8 mouse cellular contexts compared by ENCODE assay signal in the genomic region with DNA sequence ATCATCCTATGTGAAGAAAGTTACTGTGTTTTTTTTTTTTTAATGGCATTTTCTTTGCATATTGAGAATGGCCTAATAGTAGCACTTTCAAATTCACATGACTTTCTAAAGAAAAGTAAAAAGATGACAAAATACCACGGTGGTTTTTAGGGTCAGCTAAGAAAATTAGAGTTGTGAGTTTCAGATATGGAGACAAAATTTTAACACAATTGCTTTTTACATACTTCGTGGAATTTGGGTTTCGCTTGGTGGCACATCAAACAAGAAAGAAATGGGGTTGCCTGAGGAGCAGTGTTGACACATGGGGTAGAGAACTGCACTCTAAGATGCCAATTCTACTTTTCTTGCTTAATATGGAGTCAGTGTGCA. TPM values are rescaled to one million over a fixed set of nuclear protein-coding genes. Genes with fewer than 3 reads are reported as not detected.
DNase-seq lines count a peak whose midpoint lies in the region; ATAC-seq and TF ChIP-seq lines count a peak whose summit lies in the region.

No protein-coding gene starts in this region.

- H3K79me2 ChIP-seq in MEL (ENCODE audit: control insufficient read depth, insufficient read depth, low read length, poor library complexity): peaks cover 85% of the 10 kb centered on the region

- H3K9me3 ChIP-seq in heart, embryonic 15.5 days (replicated peaks): no peaks in the 10 kb centered on the region
- no peaks in the 10 kb centered on the region for H3K9me3 ChIP-seq in MEL (replicated peaks; ENCODE audit: insufficient read depth, low read length)
- H3K9me3 ChIP-seq in hindbrain, embryonic 11.5 days (ENCODE audit: control insufficient read depth, low read length): no peaks in the 10 kb centered on the region
- no peaks in the 10 kb centered on the region for H3K9me3 ChIP-seq in midbrain, embryonic 12.5 days

- H3K36me3 ChIP-seq in heart, embryonic 15.5 days: no peaks in the 10 kb centered on the region
- H3K36me3 ChIP-seq in MEL (ENCODE audit: control insufficient read depth in 1 of 2, insufficient read depth in 2 of 2, low read length in 2 of 2): peaks cover 0 to 44% of the 10 kb centered on the region in 2 experiments; a peak in 2 of 4 replicates
- no peaks in the 10 kb centered on the region for H3K36me3 ChIP-seq in hindbrain, embryonic 11.5 days (ENCODE audit: control insufficient read depth, insufficient read depth, low read length)
- H3K36me3 ChIP-seq in midbrain, embryonic 12.5 days: no peaks in the 10 kb centered on the region

- peak overlapping the region; percentile 100 for H3K4me3 ChIP-seq in heart, embryonic 15.5 days
- H3K4me3 ChIP-seq in MEL (ENCODE audit: control insufficient read depth in 1 of 2, insufficient read depth in 1 of 2, low read depth in 2 of 2, low read length in 2 of 2): peak overlapping the region; percentile 67 to 72
- H3K4me3 ChIP-seq in hindbrain, embryonic 11.5 days (ENCODE audit: low read depth, low read length): peak overlapping the region; percentile 86
- H3K4me3 ChIP-seq in midbrain, embryonic 12.5 days: peak overlapping the region; percentile 68

- ATAC-seq in heart, embryonic 15.5 days (replicated peaks; ENCODE audit: insufficient number of reproducible peaks, insufficient read depth, low FRiP score, low read depth): no peak
- ATAC-seq in hindbrain, embryonic 11.5 days (ENCODE audit: low FRiP score): no peak
- ATAC-seq in midbrain, embryonic 12.5 days (ENCODE audit: low FRiP score, low read depth): no peak

- no peaks in the 10 kb centered on the region for H3K27me3 ChIP-seq in heart, embryonic 15.5 days
- no peaks in the 10 kb centered on the region for H3K27me3 ChIP-seq in MEL (ENCODE audit: control insufficient read depth in 1 of 2, insufficient read depth in 2 of 2, low read length in 2 of 2)
- no peaks in the 10 kb centered on the region for H3K27me3 ChIP-seq in hindbrain, embryonic 11.5 days (ENCODE audit: control insufficient read depth, insufficient read depth, low read length)
- H3K27me3 ChIP-seq in midbrain, embryonic 12.5 days: no peaks in the 10 kb centered on the region

- TF ChIP-seq RAD21 in MEL (IDR thresholded peaks at IDR 0.05; ENCODE audit: low read depth, low read length): no peak

- DNase-seq in heart, postnatal 10 days: no peak
- DNase-seq in MEL (ENCODE audit: low read depth, low spot score): peak; percentile 70
- no peak for DNase-seq in hindbrain, embryonic 11.5 days (ENCODE audit: low spot score)
- DNase-seq in right cerebral cortex, adult 2 months (ENCODE audit: low spot score in 2 of 2): no peak
- no peak for DNase-seq in T-cell, adult 2 months (ENCODE audit: low spot score)
- DNase-seq in spleen, postnatal 10 days (ENCODE audit: low spot score in 2 of 2): no peak

- peak overlapping the region; percentile 99 for H3K27ac ChIP-seq in heart, embryonic 15.5 days
- H3K27ac ChIP-seq in MEL (ENCODE audit: control insufficient read depth, low read depth, low read length): peak overlapping the region; percentile 65
- peak overlapping the region; percentile 94 for H3K27ac ChIP-seq in hindbrain, embryonic 11.5 days (ENCODE audit: low read depth, low read length)
- H3K27ac ChIP-seq in midbrain, embryonic 12.5 days (replicated peaks): peak overlapping the region; percentile 94; the same call in 1 of the 2 replicates

- peaks cover 71% of the 10 kb centered on the region for H3K4me1 ChIP-seq in heart, embryonic 15.5 days (replicated peaks)
- H3K4me1 ChIP-seq in MEL (ENCODE audit: control insufficient read depth in 1 of 2, insufficient read depth in 2 of 2, low read length in 2 of 2): peaks cover 19 to 32% of the 10 kb centered on the region in 2 experiments
- peaks cover 5% of the 10 kb centered on the region; the same call in 1 of the 2 replicates for H3K4me1 ChIP-seq in hindbrain, embryonic 11.5 days (replicated peaks; ENCODE audit: control insufficient read depth, insufficient read depth, low read length)
- peaks cover 59% of the 10 kb centered on the region for H3K4me1 ChIP-seq in midbrain, embryonic 12.5 days

- TF ChIP-seq CTCF in MEL (IDR thresholded peaks at IDR 0.05 in 2 of 3, conservative IDR thresholded peaks at IDR 0.05 in 1 of 3; ENCODE audit: control insufficient read depth in 1 of 3, insufficient read depth in 1 of 3, low read depth in 2 of 3, low read length in 3 of 3, poor library complexity in 1 of 3, severe bottlenecking in 1 of 3): no peak

- H3K9ac ChIP-seq in heart, embryonic 15.5 days: peak overlapping the region; percentile 100
- peak overlapping the region; percentile 92 for H3K9ac ChIP-seq in MEL (ENCODE audit: control insufficient read depth, low read depth, low read length, poor library complexity, severe bottlenecking)
- peak overlapping the region; percentile 100 for H3K9ac ChIP-seq in hindbrain, embryonic 11.5 days (ENCODE audit: low read depth, low read length)
- H3K9ac ChIP-seq in midbrain, embryonic 12.5 days (replicated peaks): peak overlapping the region; percentile 94

- TF ChIP-seq POLR2A in MEL (IDR thresholded peaks at IDR 0.05; ENCODE audit: control insufficient read depth in 1 of 2, insufficient read depth in 1 of 2, low read depth in 1 of 2, low read length in 2 of 2, poor library complexity in 1 of 2): no peak

- intact Hi-C loops in heart, postnatal 10 days (cut with DNase I): no loop called here

- 20% methylated on average over 3 of the region's 3 CpGs for WGBS in heart, embryonic 15.5 days
- 13% methylated on average over 3 of the region's 3 CpGs for WGBS in hindbrain, embryonic 11.5 days
- WGBS in midbrain, embryonic 12.5 days: 16% methylated on average over 3 of the region's 3 CpGs

- no peak for TF ChIP-seq EP300 in MEL (IDR thresholded peaks at IDR 0.05; ENCODE audit: low read depth in 1 of 2, low read length in 2 of 2)

- H3K4me2 ChIP-seq in heart, embryonic 15.5 days: peak overlapping the region; percentile 65
- peak overlapping the region; percentile 51 for H3K4me2 ChIP-seq in hindbrain, embryonic 11.5 days (replicated peaks; ENCODE audit: low read depth, low read length)
- H3K4me2 ChIP-seq in midbrain, embryonic 12.5 days (replicated peaks): peak overlapping the region; percentile 60

TF ChIP-seq in MEL, 35 proteins besides CTCF, POLR2A, EP300 and RAD21:
- peak; percentile 57; the same call in 1 of the 2 replicates for TF ChIP-seq MYC (IDR thresholded peaks at IDR 0.05; ENCODE audit: low read depth, low read length)
- TF ChIP-seq ZKSCAN1 (IDR thresholded peaks at IDR 0.05; ENCODE audit: low read depth, low read length): no peak
- TF ChIP-seq SIN3A (IDR thresholded peaks at IDR 0.05; ENCODE audit: low read length): peak; percentile 69
- TF ChIP-seq MXI1 (IDR thresholded peaks at IDR 0.05; ENCODE audit: low read depth, low read length): peak; percentile 69
- peak; percentile 60; the same call in 1 of the 2 replicates for TF ChIP-seq CHD1 (IDR thresholded peaks at IDR 0.05; ENCODE audit: low read depth, low read length)

RNA-seq across cellular contexts. Expression of gene Fam160b1, which starts 1.4 kb away (rescaled TPM):
- 9.4 and 11.1 TPM in 2 replicates for polyA plus RNA-seq in heart, embryonic 15.5 days (2015; fragmentation: Nextera tagmentation; extraction: Ambion mirVana)
- 10 to 100 TPM; 18.3 to 18.5 TPM for total RNA-seq in heart, postnatal 10 days (2021)
- total RNA-seq in MEL (2012; rRNA removed): 8.6 and 8.8 TPM in 2 replicates
- 10 to 100 TPM; 19.0 to 28.3 TPM for polyA plus RNA-seq in MEL (2012; ENCODE audit: insufficient read depth in 1 of 2, insufficient read length in 2 of 2, low read depth in 1 of 2, low replicate concordance in 2 of 2, missing spikeins in 1 of 2)
- 14.2 and 15.4 TPM in 2 replicates for polyA plus RNA-seq in hindbrain, embryonic 11.5 days (2014; fragmentation: Nextera tagmentation; extraction: Ambion mirVana)
- polyA plus RNA-seq in midbrain, embryonic 12.5 days (2016; fragmentation: Nextera tagmentation; extraction: Ambion mirVana): 17.7 and 19.1 TPM in 2 replicates

RNA-seq across cellular contexts. Expression of gene Ablim1, which starts 47.2 kb away (rescaled TPM):
- polyA plus RNA-seq in heart, embryonic 15.5 days (2015; fragmentation: Nextera tagmentation; extraction: Ambion mirVana): 56.2 and 63.8 TPM in 2 replicates
- 100 to 1,000 TPM; 397 to 585 TPM for total RNA-seq in heart, postnatal 10 days (2021)
- not detected in 2 replicates for total RNA-seq in MEL (2012; rRNA removed)
- not detected for polyA plus RNA-seq in MEL (2012; ENCODE audit: insufficient read depth in 1 of 2, insufficient read length in 2 of 2, low read depth in 1 of 2, low replicate concordance in 2 of 2, missing spikeins in 1 of 2)
- polyA plus RNA-seq in hindbrain, embryonic 11.5 days (2014; fragmentation: Nextera tagmentation; extraction: Ambion mirVana): 18.3 and 18.6 TPM in 2 replicates
- polyA plus RNA-seq in midbrain, embryonic 12.5 days (2016; fragmentation: Nextera tagmentation; extraction: Ambion mirVana): 23.5 and 24.0 TPM in 2 replicates

Comparison
In these comparisons a context has a peak if more than half of its experiments do, and no peak if none do; other contexts are left out.
1. RNA of gene Ablim1, which starts 47.2 kb away (polyA plus RNA-seq): 56.2 to 63.8 TPM in heart, embryonic 15.5 days, 23.5 to 24.0 TPM in midbrain, embryonic 12.5 days and 18.3 to 18.6 TPM in hindbrain, embryonic 11.5 days; not detected in MEL; every median in the first group is over 10 times any median in the second.
2. Peak in every context shown above with its lines, with median percentiles within 50 percentile points of each other: H3K27ac ChIP-seq, H3K4me2 ChIP-seq, H3K4me3 ChIP-seq and H3K9ac ChIP-seq.